Mouse (Mus musculus) layer of hippocampus, postnatal 36 days (tissue): Measurements from ENCODE around the gene 4930524J08Rik. TPM values are rescaled to one million over a fixed set of nuclear protein-coding genes. Genes with fewer than 3 reads are reported as not detected.

Experiments used
- DNase-seq, 2 experiments: peaks; one replicate each; pipeline ENCODE4 v3.0.0; 2022
- total RNA-seq, 2 experiments: library from RNA; stranded (reverse); gene quantifications; 2 replicates each; pipeline ENCODE4 v1.2.3; 2021

4930524J08Rik gene
- total RNA-seq, 2 experiments from 2014 or later: 1.9 to 2.3 TPM

DNA sequence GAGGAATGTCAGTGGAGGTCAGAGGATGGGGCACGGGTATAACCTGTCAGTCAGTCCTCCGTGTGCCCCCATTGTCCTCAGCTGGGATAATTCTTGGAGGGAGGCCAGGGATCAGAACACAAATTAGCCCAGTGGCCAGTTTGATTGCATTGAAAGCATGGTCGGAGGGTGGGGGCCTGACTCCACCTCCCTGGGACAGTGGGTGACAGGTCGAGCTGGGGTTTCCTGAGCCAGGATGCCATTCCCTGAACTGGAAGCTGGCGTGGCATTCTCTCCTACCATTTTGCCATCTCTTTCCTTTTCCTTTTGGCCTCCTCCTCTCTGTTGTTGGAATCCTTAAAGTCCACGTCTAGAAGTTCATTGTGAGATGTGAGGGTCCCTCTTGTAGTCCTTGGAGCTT, 27.0 kb downstream of the 4930524J08Rik start:
- no peak for DNase-seq

GRCm38 (mm10) chr5:100006324-100007039, 27.6 kb downstream of the 4930524J08Rik start:
- no peak for DNase-seq

- no peak for DNase-seq
These were observed 28.1 kb downstream of the 4930524J08Rik start for GRCm38 (mm10) chr5:100007040-100007375.

- DNase-seq: no peak
These were observed 29.6 kb downstream of the 4930524J08Rik start for GRCm38 (mm10) chr5:100008485-100008884.

DNA sequence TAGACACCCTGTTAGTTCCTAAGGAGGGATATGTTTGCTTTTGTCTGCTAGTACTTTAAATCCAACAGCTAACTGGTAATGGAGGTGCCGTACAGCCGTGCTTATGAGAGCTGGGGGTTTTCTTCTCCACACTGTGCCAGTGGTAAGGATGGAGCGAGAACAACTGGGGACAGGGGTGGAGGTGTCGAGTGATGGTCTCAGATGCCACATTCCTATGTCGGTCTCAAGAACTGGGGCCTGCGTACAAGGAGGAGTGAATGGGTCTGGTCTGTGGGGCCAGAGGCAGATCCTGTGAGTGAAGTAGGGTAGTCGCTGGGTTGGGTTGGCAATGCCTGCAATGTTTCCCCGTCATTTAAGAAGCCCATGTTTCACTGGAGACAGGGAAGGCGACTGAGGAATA, 33.7 kb downstream of the 4930524J08Rik start:
- DNase-seq: no peak

- DNase-seq: no peak
These were observed 41.2 kb downstream of the 4930524J08Rik start for GRCm38 (mm10) chr5:100020089-100020488.

GRCm38 (mm10) chr5:100024403-100024802, 45.5 kb downstream of the 4930524J08Rik start:
- DNase-seq: no peak

GRCm38 (mm10) chr5:100024868-100025267, 46.0 kb downstream of the 4930524J08Rik start:
- no peak for DNase-seq

Other genes starting within 250 kb of the 4930524J08Rik start
- 10 to 100 TPM; 12.4 to 13.1 TPM for gene Rasgef1b, start 250.0 kb upstream of the 4930524J08Rik start, total RNA-seq
- 1 to 10 TPM; 1.0 to 1.3 TPM for gene Vamp9, start 72.8 kb upstream of the 4930524J08Rik start, total RNA-seq
- 100 to 1,000 TPM; 205 to 208 TPM for gene Hnrnpd, start 123 bp upstream of the 4930524J08Rik start, total RNA-seq
- 100 to 1,000 TPM; 182 to 190 TPM for gene Hnrnpdl, start 60.6 kb downstream of the 4930524J08Rik start, total RNA-seq
- 10 to 100 TPM; 53.8 to 56.6 TPM for gene Enoph1, start 60.9 kb downstream of the 4930524J08Rik start, total RNA-seq
- 10 to 100 TPM; 77.4 to 83.2 TPM for gene Tmem150c, start 180.7 kb downstream of the 4930524J08Rik start, total RNA-seq